Mouse (Mus musculus) midbrain, embryonic 16.5 days (tissue): Measurements from ENCODE around the gene 2210017I01Rik. TPM values are rescaled to one million over a fixed set of nuclear protein-coding genes. Genes with fewer than 3 reads are reported as not detected.

Source experiments
- ATAC-seq: fragments of 200-750 bp; cut with Nextera tagmentation; 2 replicates; pipeline ENCODE4 v1.8.0; 2017; ENCODE audit warnings: moderate TSS enrichment
- H3K27ac ChIP-seq: fragments of 300-500 bp; sonication (generic); 2 replicates; pipeline ENCODE4 v1.5.1; 2014; ENCODE audit warnings: mild to moderate bottlenecking, low read length, mixed read lengths
- H3K27me3 ChIP-seq: fragments of 300-500 bp; sonication (generic); 2 replicates; pipeline ENCODE4 v1.6.1; 2014; ENCODE audit warnings: low read depth, low read length, mixed read lengths; ENCODE audit not compliant: control insufficient read depth, insufficient read depth
- H3K36me3 ChIP-seq: fragments of 300-500 bp; sonication (generic); 2 replicates; pipeline ENCODE4 v1.6.1; 2014; ENCODE audit warnings: mild to moderate bottlenecking, low read length, moderate library complexity, mixed read lengths; ENCODE audit not compliant: control insufficient read depth, insufficient read depth
- H3K4me1 ChIP-seq: fragments of 300-500 bp; sonication (generic); 2 replicates; pipeline ENCODE4 v1.6.1; 2014; ENCODE audit warnings: mild to moderate bottlenecking, low read length, mixed read lengths; ENCODE audit not compliant: control insufficient read depth, insufficient read depth
- H3K4me2 ChIP-seq: fragments of 300-500 bp; sonication (generic); 2 replicates; pipeline ENCODE4 v1.6.1; 2014; ENCODE audit warnings: mild to moderate bottlenecking, low read length, mixed read lengths
- H3K4me3 ChIP-seq: fragments of 300-500 bp; sonication (generic); 2 replicates; pipeline ENCODE4 v1.5.1; 2014; ENCODE audit warnings: low read depth, mild to moderate bottlenecking, low read length, moderate library complexity, mixed read lengths
- H3K9ac ChIP-seq: fragments of 300-500 bp; sonication (generic); 2 replicates; pipeline ENCODE4 v1.6.1; 2014; ENCODE audit warnings: low read depth, low read length, mixed read lengths
- H3K9me3 ChIP-seq: fragments of 300-500 bp; sonication (generic); replicated peaks from 2 replicates; pipeline ENCODE4 v1.6.1; 2014; ENCODE audit warnings: mild to moderate bottlenecking, low read length, mixed read lengths; ENCODE audit not compliant: control insufficient read depth, poor library complexity, severe bottlenecking
- WGBS: fragments of 180-500 bp; shearing (Covaris S2); extraction: QIAGEN DNeasy Blood & Tissue Kit; methylation state at CpG from one replicate; pipeline ENCODE4 v1.1.7; 2014; 5-methylcytosine and 5-hydroxymethylcytosine counted together
- polyA plus RNA-seq: library from polyadenylated mRNA; unstranded; fragments of >200 nt; fragmentation: Nextera tagmentation; extraction: Ambion mirVana; gene quantifications from 2 replicates; pipeline ENCODE4 v1.2.1, GENCODE M21; 2015

The 2210017I01Rik gene
- polyA plus RNA-seq, 1 experiment from 2014 or later, result not detected

DNA sequence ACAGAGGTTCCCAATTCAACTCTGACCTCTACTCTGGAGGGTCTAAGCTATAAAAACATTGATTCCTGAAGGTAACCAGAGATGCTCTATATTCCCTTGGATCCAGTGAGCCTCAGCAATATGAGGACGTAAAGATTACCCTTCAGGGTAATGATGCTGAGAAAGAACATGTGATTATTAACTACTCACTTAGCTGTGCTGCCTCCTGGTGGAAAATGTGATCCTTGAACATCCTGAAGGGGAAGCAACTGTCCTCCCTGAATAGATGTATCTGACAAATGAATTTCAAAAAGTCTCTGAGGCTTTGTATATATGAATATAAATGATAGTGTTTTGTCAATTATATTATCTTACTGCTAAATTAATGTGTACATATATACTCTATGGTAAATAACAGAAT lies 6.8 kb downstream of the 2210017I01Rik start:
- WGBS, result 55% methylated on average over 1 of the region's 1 CpGs
- Histone ChIP-seq H3K9me3 (0 out of 2 replicates have a peak, but pooled peaks cover 4% of the 10 kb centered on the region), H3K9ac (no peak overlapping the region), H3K4me1 (no peaks in the 10 kb centered on the region), H3K4me3 (no peak overlapping the region), H3K36me3 (no peaks in the 10 kb centered on the region), H3K4me2 (no peak overlapping the region), H3K27me3 (no peaks in the 10 kb centered on the region), H3K27ac (no peak overlapping the region)
- ATAC-seq, result no peak

DNA sequence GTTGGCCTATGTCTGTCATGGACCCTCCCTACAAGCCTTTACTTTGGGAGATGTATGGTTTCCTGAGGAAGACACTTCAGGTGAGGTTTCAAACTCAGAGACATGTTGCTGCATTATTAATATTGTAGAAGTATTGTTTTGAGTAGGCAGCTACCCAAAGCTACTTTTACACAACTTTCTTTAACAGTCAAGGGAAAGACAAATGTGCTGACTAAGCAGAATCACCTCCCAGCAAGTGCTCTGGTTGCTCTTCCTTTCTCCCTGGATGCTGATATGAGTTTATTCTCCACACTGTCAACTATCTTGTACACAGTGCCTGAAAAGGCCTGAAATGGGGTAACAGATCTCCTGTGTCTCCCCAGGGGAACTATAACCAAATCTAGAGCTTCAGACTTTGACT lies 7.3 kb downstream of the 2210017I01Rik start:
- Histone ChIP-seq H3K27me3 (no peaks in the 10 kb centered on the region), H3K9ac (no peak overlapping the region), H3K27ac (no peak overlapping the region), H3K4me3 (no peak overlapping the region), H3K36me3 (no peaks in the 10 kb centered on the region), H3K4me1 (no peaks in the 10 kb centered on the region), H3K9me3 (0 out of 2 replicates have a peak, but pooled peaks cover 4% of the 10 kb centered on the region), H3K4me2 (no peak overlapping the region)
- ATAC-seq, result no peak

GRCm38 (mm10) chr3:92598429-92598828 lies 8.9 kb downstream of the 2210017I01Rik start:
- no peak overlapping the region for H3K4me3 ChIP-seq
- H3K27ac ChIP-seq, result no peak overlapping the region
- no peak overlapping the region for H3K4me2 ChIP-seq
- H3K9ac ChIP-seq, result no peak overlapping the region
- no peaks in the 10 kb centered on the region for H3K27me3 ChIP-seq
- no peaks in the 10 kb centered on the region for H3K36me3 ChIP-seq
- H3K4me1 ChIP-seq, result no peaks in the 10 kb centered on the region
- 94% methylated on average over 2 of the region's 2 CpGs for WGBS
- no peak for ATAC-seq
- 0 out of 2 replicates have a peak, but pooled peaks cover 4% of the 10 kb centered on the region for H3K9me3 ChIP-seq

DNA sequence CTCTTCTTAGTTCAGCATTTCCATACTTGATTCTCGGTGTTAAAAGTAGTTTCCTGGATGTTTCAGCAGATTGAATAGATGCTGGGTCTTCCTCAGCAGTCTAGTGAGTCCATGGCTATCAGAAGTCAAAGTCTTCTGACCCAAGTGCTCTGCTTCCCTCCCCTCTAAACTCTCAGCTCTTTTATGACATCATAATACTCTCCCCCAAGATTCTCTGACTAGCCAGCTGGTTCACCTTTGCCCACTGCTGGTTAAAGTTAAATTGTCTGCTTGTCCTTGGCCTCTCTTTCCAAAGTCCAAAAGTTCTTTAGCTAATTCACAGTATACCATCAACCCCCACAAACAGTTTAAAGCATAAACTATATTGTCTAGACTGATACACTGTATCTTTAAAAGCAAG lies 18.4 kb downstream of the 2210017I01Rik start, which contains the start of gene Smcp:
TSS of gene Smcp (minus strand) at position 140 of the 400 bp plus-strand sequence.
- ATAC-seq, result no peak
- 79% methylated on average over 1 of the region's 1 CpGs for WGBS
- H3K9ac ChIP-seq, result no peak within 1 kb of the TSS
- no peak within 1 kb of the TSS for H3K27ac ChIP-seq
- H3K36me3 ChIP-seq, result no peaks in the 10 kb centered on the region
- no peak within 1 kb of the TSS for H3K4me2 ChIP-seq
- H3K9me3 ChIP-seq, result no peaks in the 10 kb centered on the region
- no peaks in the 10 kb centered on the region for H3K27me3 ChIP-seq
- H3K4me3 ChIP-seq, result no peak within 1 kb of the TSS
- H3K4me1 ChIP-seq, result no peaks in the 10 kb centered on the region

DNA sequence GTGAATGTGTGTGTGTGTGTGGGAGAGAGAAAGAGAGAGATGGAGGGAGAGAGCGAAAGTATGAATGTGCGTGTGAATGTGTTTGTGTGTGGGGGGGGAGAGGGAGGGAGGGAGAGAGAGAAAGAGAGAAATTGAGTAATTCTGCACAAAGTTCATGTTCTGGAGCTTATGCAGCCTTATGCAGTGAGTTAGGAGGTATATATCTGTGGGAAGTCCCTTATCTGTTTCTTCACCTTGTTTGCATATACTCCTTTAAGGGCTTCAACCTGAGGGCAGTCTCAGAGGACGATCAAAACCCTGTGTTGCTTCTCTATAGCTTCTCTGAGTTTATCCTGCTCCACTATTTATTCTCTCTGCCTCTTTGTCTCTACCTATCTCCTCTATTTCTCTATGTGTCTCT lies 20.1 kb downstream of the 2210017I01Rik start:
- Histone ChIP-seq H3K27me3 (no peaks in the 10 kb centered on the region), H3K4me3 (no peak overlapping the region), H3K4me1 (no peaks in the 10 kb centered on the region), H3K27ac (no peak overlapping the region), H3K9ac (no peak overlapping the region), H3K9me3 (no peaks in the 10 kb centered on the region), H3K4me2 (no peak overlapping the region), H3K36me3 (no peaks in the 10 kb centered on the region)
- no peak for ATAC-seq
- 88% methylated on average over 3 of the region's 3 CpGs for WGBS

- no peaks in the 10 kb centered on the region for H3K27me3 ChIP-seq
- 80% methylated on average over 1 of the region's 1 CpGs for WGBS
- no peaks in the 10 kb centered on the region for H3K9me3 ChIP-seq
Measured at GRCm38 (mm10) chr3:92585055-92585454, 22.2 kb downstream of the 2210017I01Rik start.

DNA sequence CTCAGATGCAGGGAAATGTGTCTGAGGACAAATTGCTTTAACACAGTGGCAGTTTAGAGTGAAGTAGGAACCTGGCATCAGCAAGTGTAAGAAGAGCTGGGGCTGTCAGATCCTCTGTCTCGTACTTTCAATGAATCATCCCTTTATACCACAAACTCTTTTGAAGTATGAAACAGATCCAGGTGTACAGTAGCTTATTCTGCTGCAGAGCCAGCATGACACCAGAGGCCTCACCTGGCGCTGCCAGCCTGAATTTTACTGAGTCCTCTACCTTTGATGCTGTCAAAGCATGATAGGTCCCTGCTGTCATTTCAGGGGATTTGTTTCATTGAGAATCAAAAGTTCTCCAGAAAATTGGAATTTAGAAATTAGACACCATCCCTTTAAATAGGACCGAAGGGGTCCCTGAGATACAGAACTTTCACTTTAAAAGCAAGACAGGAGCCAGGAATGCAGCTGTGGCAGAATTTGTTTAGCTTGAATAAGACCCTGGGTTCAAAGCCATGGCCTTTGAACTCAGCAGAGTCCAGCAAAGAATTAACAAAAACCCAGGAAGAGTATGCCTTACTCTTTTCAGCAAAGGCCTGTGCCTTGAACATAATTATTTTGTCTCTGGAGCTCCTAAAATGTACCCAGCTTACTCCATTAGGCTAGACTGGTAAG lies 24.0 kb downstream of the 2210017I01Rik start:
- 39% methylated on average over 3 of the region's 3 CpGs for WGBS

More at GRCm38 (mm10) chr3:92585055-92585454, 22.2 kb downstream of the 2210017I01Rik start:
- Histone ChIP-seq H3K27ac (no peak overlapping the region), H3K36me3 (no peaks in the 10 kb centered on the region), H3K4me3 (no peak overlapping the region), H3K4me1 (no peaks in the 10 kb centered on the region), H3K4me2 (no peak overlapping the region), H3K9ac (no peak overlapping the region)
- no peak for ATAC-seq

DNA sequence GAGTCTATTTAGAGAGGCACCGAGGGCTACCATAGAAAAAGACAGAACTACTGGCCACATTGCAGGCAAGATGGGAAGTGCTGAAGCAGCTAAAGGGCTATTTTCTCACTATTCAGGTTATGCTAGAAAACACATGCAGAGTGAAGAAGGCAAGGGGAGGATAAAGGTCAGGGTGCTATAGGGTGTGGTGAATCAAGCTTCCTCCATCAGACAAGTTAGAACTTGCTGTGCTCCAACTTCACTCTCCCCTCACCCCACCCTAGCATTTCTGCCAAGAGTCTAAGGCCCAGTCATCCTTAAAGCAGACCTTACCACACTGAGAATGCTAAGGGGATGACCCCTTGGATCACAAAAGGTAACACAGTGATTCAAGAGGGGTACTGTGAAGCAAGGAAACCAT lies 27.8 kb downstream of the 2210017I01Rik start:
- no peak for ATAC-seq
- H3K4me3 ChIP-seq, result no peak overlapping the region

More for the DNA sequence above, 24.0 kb downstream of the 2210017I01Rik start:
- Histone ChIP-seq H3K4me1 (no peaks in the 10 kb centered on the region), H3K27me3 (no peaks in the 10 kb centered on the region), H3K4me2 (no peak overlapping the region), H3K9me3 (no peaks in the 10 kb centered on the region), H3K9ac (no peak overlapping the region), H3K36me3 (no peaks in the 10 kb centered on the region), H3K4me3 (no peak overlapping the region), H3K27ac (no peak overlapping the region)
- peak; percentile 81 for ATAC-seq

GRCm38 (mm10) chr3:92578652-92579413 lies 28.5 kb downstream of the 2210017I01Rik start:
- ATAC-seq, result no peak
- Histone ChIP-seq H3K4me3 (no peak overlapping the region), H3K27me3 (no peaks in the 10 kb centered on the region), H3K9ac (no peak overlapping the region), H3K4me1 (no peaks in the 10 kb centered on the region), H3K27ac (no peak overlapping the region), H3K9me3 (no peaks in the 10 kb centered on the region), H3K36me3 (no peaks in the 10 kb centered on the region), H3K4me2 (no peak overlapping the region)
- 54% methylated on average over 4 of the region's 4 CpGs for WGBS

More for the DNA sequence above, 27.8 kb downstream of the 2210017I01Rik start:
- no peaks in the 10 kb centered on the region for H3K9me3 ChIP-seq
- no peak overlapping the region for H3K27ac ChIP-seq
- H3K9ac ChIP-seq, result no peak overlapping the region
- H3K4me1 ChIP-seq, result no peaks in the 10 kb centered on the region
- H3K27me3 ChIP-seq, result no peaks in the 10 kb centered on the region
- WGBS, result 62% methylated on average over 1 of the region's 1 CpGs
- H3K4me2 ChIP-seq, result no peak overlapping the region
- H3K36me3 ChIP-seq, result no peaks in the 10 kb centered on the region
